Mouse (Mus musculus): Measurements from ENCODE around the gene Csgalnact2. TPM values are rescaled to one million over a fixed set of nuclear protein-coding genes. Genes with fewer than 3 reads are reported as not detected.

The Csgalnact2 gene
- polyA plus RNA-seq, 1 experiment from 2014 or later, result 13.4 TPM

- Histone ChIP-seq H3K36me3 (ENCODE audit: control insufficient read depth, insufficient read depth, low read length) (no peaks in the 10 kb centered on the region), H3K4me3 (ENCODE audit: control insufficient read depth in 1 of 2, insufficient read depth in 1 of 2, low read depth in 1 of 2, low read length in 2 of 2) (no peak overlapping the region), H3K9me3 (ENCODE audit: control insufficient read depth, low read length) (no peaks in the 10 kb centered on the region), H3K27me3 (ENCODE audit: control insufficient read depth, insufficient read depth, low read length) (peaks cover 4% of the 10 kb centered on the region; the same call in 1 of the 2 replicates), H3K9ac (ENCODE audit: low read length) (no peak overlapping the region), H3K27ac (replicated peaks in 1 of 2; ENCODE audit: control insufficient read depth in 1 of 2, insufficient read depth in 1 of 2, low read depth in 2 of 2, low read length in 2 of 2) (no peak overlapping the region), H3K4me1 (ENCODE audit: control insufficient read depth in 2 of 2, insufficient read depth in 2 of 2, low read length in 2 of 2) (peaks cover 14 to 18% of the 10 kb centered on the region in 2 experiments), H3K4me2 (ENCODE audit: low read length) (no peak overlapping the region)
- 80% methylated on average over 1 of the region's 1 CpGs for WGBS
- no peak for ATAC-seq (ENCODE audit: insufficient number of reproducible peaks, insufficient read depth, low FRiP score, low read depth)
These were observed 66.8 kb downstream of the Csgalnact2 start for GRCm38 (mm10) chr6:118072176-118072575.

- Histone ChIP-seq H3K4me2 (ENCODE audit: low read length) (no peak overlapping the region), H3K36me3 (ENCODE audit: control insufficient read depth, insufficient read depth, low read length) (no peaks in the 10 kb centered on the region), H3K27ac (replicated peaks in 1 of 2; ENCODE audit: control insufficient read depth in 1 of 2, insufficient read depth in 1 of 2, low read depth in 2 of 2, low read length in 2 of 2) (no peak overlapping the region), H3K27me3 (ENCODE audit: control insufficient read depth, insufficient read depth, low read length) (peaks cover 8% of the 10 kb centered on the region; the same call in 1 of the 2 replicates), H3K9ac (ENCODE audit: low read length) (no peak overlapping the region), H3K9me3 (ENCODE audit: control insufficient read depth, low read length) (no peaks in the 10 kb centered on the region), H3K4me3 (ENCODE audit: control insufficient read depth in 1 of 2, insufficient read depth in 1 of 2, low read depth in 1 of 2, low read length in 2 of 2) (no peak overlapping the region), H3K4me1 (ENCODE audit: control insufficient read depth in 2 of 2, insufficient read depth in 2 of 2, low read length in 2 of 2) (peaks cover 18 to 22% of the 10 kb centered on the region in 2 experiments)
- WGBS, result 71% methylated on average over 3 of the region's 3 CpGs
- no peak for ATAC-seq (ENCODE audit: insufficient number of reproducible peaks, insufficient read depth, low FRiP score, low read depth)
These were observed 67.5 kb downstream of the Csgalnact2 start for GRCm38 (mm10) chr6:118071416-118071815.

GRCm38 (mm10) chr6:118071013-118071350, 68.0 kb downstream of the Csgalnact2 start:
- ATAC-seq (ENCODE audit: insufficient number of reproducible peaks, insufficient read depth, low FRiP score, low read depth), result no peak

DNA sequence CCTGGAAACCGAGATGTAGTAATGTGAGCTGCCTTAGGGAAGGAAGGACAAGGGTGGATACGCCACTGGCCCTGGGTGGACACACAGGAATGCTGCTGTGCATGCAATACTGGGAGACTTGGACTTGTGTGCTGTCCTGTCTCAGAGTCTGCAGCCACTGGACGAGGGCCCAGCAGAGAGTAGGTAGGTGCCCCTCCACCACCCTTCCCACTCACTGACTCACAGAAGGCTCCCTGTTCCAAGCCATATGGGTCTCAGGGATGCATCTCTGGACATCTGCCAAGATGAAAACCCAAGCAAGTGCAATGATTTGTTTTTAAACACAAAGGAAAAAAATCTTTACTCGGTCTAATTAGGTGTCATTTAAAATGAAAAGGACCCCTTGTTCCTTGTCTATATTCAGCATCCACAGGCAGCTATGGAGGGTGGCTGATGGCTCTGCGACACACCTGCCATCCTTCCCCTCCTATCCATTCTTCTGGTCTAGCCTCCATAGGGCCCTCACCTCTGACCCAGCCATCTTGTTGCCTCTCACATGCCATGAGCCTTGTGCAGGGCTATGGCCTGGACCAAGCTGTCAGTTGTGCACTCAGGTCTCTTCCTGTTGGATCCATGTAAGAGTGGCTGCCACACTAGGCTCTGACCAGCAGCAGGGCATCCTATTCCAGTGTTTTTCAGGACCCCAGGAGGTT, 68.5 kb downstream of the Csgalnact2 start:
- no peak for ATAC-seq (ENCODE audit: insufficient number of reproducible peaks, insufficient read depth, low FRiP score, low read depth)
- H3K27me3 ChIP-seq (ENCODE audit: control insufficient read depth, insufficient read depth, low read length), result peaks cover 15% of the 10 kb centered on the region
- 76% methylated on average over 5 of the region's 5 CpGs for WGBS
- H3K4me1 ChIP-seq (ENCODE audit: control insufficient read depth in 2 of 2, insufficient read depth in 2 of 2, low read length in 2 of 2), result peaks cover 17 to 23% of the 10 kb centered on the region in 2 experiments
- H3K4me3 ChIP-seq (ENCODE audit: control insufficient read depth in 1 of 2, insufficient read depth in 1 of 2, low read depth in 1 of 2, low read length in 2 of 2), result no peak overlapping the region
- H3K27ac ChIP-seq (replicated peaks in 1 of 2; ENCODE audit: control insufficient read depth in 1 of 2, insufficient read depth in 1 of 2, low read depth in 2 of 2, low read length in 2 of 2), result no peak overlapping the region
- H3K9me3 ChIP-seq (ENCODE audit: control insufficient read depth, low read length), result no peaks in the 10 kb centered on the region
- no peak overlapping the region for H3K9ac ChIP-seq (ENCODE audit: low read length)
- H3K36me3 ChIP-seq (ENCODE audit: control insufficient read depth, insufficient read depth, low read length), result no peaks in the 10 kb centered on the region
- H3K4me2 ChIP-seq (ENCODE audit: low read length), result no peak overlapping the region

More at GRCm38 (mm10) chr6:118071013-118071350, 68.0 kb downstream of the Csgalnact2 start:
- Histone ChIP-seq H3K9ac (ENCODE audit: low read length) (no peak overlapping the region), H3K4me3 (ENCODE audit: control insufficient read depth in 1 of 2, insufficient read depth in 1 of 2, low read depth in 1 of 2, low read length in 2 of 2) (no peak overlapping the region), H3K4me2 (ENCODE audit: low read length) (no peak overlapping the region), H3K27ac (replicated peaks in 1 of 2; ENCODE audit: control insufficient read depth in 1 of 2, insufficient read depth in 1 of 2, low read depth in 2 of 2, low read length in 2 of 2) (no peak overlapping the region), H3K9me3 (ENCODE audit: control insufficient read depth, low read length) (no peaks in the 10 kb centered on the region), H3K4me1 (ENCODE audit: control insufficient read depth in 2 of 2, insufficient read depth in 2 of 2, low read length in 2 of 2) (peaks cover 17 to 22% of the 10 kb centered on the region in 2 experiments), H3K27me3 (ENCODE audit: control insufficient read depth, insufficient read depth, low read length) (peaks cover 10% of the 10 kb centered on the region), H3K36me3 (ENCODE audit: control insufficient read depth, insufficient read depth, low read length) (no peaks in the 10 kb centered on the region)
- WGBS, result 77% methylated on average over 4 of the region's 4 CpGs

GRCm38 (mm10) chr6:118067720-118068119, 71.2 kb downstream of the Csgalnact2 start:
- Histone ChIP-seq H3K27ac (replicated peaks in 1 of 2; ENCODE audit: control insufficient read depth in 1 of 2, insufficient read depth in 1 of 2, low read depth in 2 of 2, low read length in 2 of 2) (no peak overlapping the region), H3K4me2 (ENCODE audit: low read length) (no peak overlapping the region), H3K9me3 (ENCODE audit: control insufficient read depth, low read length) (no peaks in the 10 kb centered on the region), H3K36me3 (ENCODE audit: control insufficient read depth, insufficient read depth, low read length) (no peaks in the 10 kb centered on the region), H3K4me1 (ENCODE audit: control insufficient read depth in 2 of 2, insufficient read depth in 2 of 2, low read length in 2 of 2) (peaks cover 4 to 13% of the 10 kb centered on the region in 2 experiments; a peak in 2 of 4 replicates), H3K27me3 (ENCODE audit: control insufficient read depth, insufficient read depth, low read length) (peaks cover 23% of the 10 kb centered on the region), H3K9ac (ENCODE audit: low read length) (no peak overlapping the region), H3K4me3 (ENCODE audit: control insufficient read depth in 1 of 2, insufficient read depth in 1 of 2, low read depth in 1 of 2, low read length in 2 of 2) (no peak overlapping the region)
- 64% methylated on average over 7 of the region's 7 CpGs for WGBS
- no peak for ATAC-seq (ENCODE audit: insufficient number of reproducible peaks, insufficient read depth, low FRiP score, low read depth)

GRCm38 (mm10) chr6:118066199-118067081, 72.5 kb downstream of the Csgalnact2 start:
- no peak overlapping the region for H3K27ac ChIP-seq (replicated peaks in 1 of 2; ENCODE audit: control insufficient read depth in 1 of 2, insufficient read depth in 1 of 2, low read depth in 2 of 2, low read length in 2 of 2)
- H3K4me1 ChIP-seq (ENCODE audit: control insufficient read depth in 2 of 2, insufficient read depth in 2 of 2, low read length in 2 of 2), result peaks cover 4 to 13% of the 10 kb centered on the region in 2 experiments; a peak in 2 of 4 replicates
- peak; percentile 51 for ATAC-seq (ENCODE audit: insufficient number of reproducible peaks, insufficient read depth, low FRiP score, low read depth)
- peak overlapping the region; percentile 99 for H3K4me2 ChIP-seq (ENCODE audit: low read length)
- no peaks in the 10 kb centered on the region for H3K9me3 ChIP-seq (ENCODE audit: control insufficient read depth, low read length)
- no peaks in the 10 kb centered on the region for H3K36me3 ChIP-seq (ENCODE audit: control insufficient read depth, insufficient read depth, low read length)
- peak overlapping the region; percentile 50 to 51 for H3K4me3 ChIP-seq (ENCODE audit: control insufficient read depth in 1 of 2, insufficient read depth in 1 of 2, low read depth in 1 of 2, low read length in 2 of 2)
- peaks cover 23% of the 10 kb centered on the region for H3K27me3 ChIP-seq (ENCODE audit: control insufficient read depth, insufficient read depth, low read length)
- 1% methylated on average over 40 of the region's 40 CpGs for WGBS
- H3K9ac ChIP-seq (ENCODE audit: low read length), result peak overlapping the region; percentile 68

DNA sequence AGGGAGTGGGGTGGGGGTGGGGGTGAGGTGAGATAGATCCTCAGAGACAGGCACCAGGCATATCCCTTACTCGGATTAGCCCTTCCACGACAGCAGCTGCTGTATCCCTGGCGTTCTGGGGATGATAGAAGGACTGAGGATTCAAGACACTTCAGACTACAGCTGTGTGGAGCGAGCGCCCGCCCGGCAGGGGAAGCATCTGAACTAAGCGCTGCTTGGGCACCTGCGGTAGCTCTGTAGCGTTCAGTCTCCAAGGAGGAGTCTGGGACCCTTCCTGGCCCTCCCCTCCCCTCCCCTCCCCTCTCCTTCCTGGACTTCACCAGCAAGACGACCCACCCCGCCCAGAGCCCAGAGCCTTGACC, 73.1 kb downstream of the Csgalnact2 start:
- 0% methylated on average over 12 of the region's 12 CpGs for WGBS
- 0 out of 2 replicates have a peak, but pooled peaks have one; percentile 14 for ATAC-seq (ENCODE audit: insufficient number of reproducible peaks, insufficient read depth, low FRiP score, low read depth)
- H3K9me3 ChIP-seq (ENCODE audit: control insufficient read depth, low read length), result no peaks in the 10 kb centered on the region
- peaks cover 4 to 13% of the 10 kb centered on the region in 2 experiments; a peak in 2 of 4 replicates for H3K4me1 ChIP-seq (ENCODE audit: control insufficient read depth in 2 of 2, insufficient read depth in 2 of 2, low read length in 2 of 2)
- no peaks in the 10 kb centered on the region for H3K36me3 ChIP-seq (ENCODE audit: control insufficient read depth, insufficient read depth, low read length)
- peak overlapping the region; percentile 99 for H3K4me2 ChIP-seq (ENCODE audit: low read length)
- H3K27me3 ChIP-seq (ENCODE audit: control insufficient read depth, insufficient read depth, low read length), result peaks cover 23% of the 10 kb centered on the region
- peak overlapping the region; percentile 50 to 51 for H3K4me3 ChIP-seq (ENCODE audit: control insufficient read depth in 1 of 2, insufficient read depth in 1 of 2, low read depth in 1 of 2, low read length in 2 of 2)
- no peak overlapping the region for H3K27ac ChIP-seq (replicated peaks in 1 of 2; ENCODE audit: control insufficient read depth in 1 of 2, insufficient read depth in 1 of 2, low read depth in 2 of 2, low read length in 2 of 2)
- peak overlapping the region; percentile 68 for H3K9ac ChIP-seq (ENCODE audit: low read length)
